Mouse (Mus musculus) cortical plate, adult 2 months (tissue): ENCODE data around the gene Diaph2.

Experiments used
- CTCF ChIP-seq: fragments of 200-500 bp; IDR thresholded peaks from 2 replicates; pipeline ENCODE4 v1.5.1; 2011; ENCODE audit warnings: mild to moderate bottlenecking, control low read depth, low read length; ENCODE audit not compliant: insufficient read depth; ENCODE audit errors: extremely low read depth
- POLR2A ChIP-seq: fragments of 200-500 bp; IDR thresholded peaks from 2 replicates; pipeline ENCODE4 v1.6.1; 2011; ENCODE audit warnings: mild to moderate bottlenecking, low read length, control low read depth; ENCODE audit not compliant: insufficient read depth; ENCODE audit errors: extremely low read depth

GRCm38 (mm10) chrX:130473133-130473532, 723.6 kb downstream of the Diaph2 start:
- TF ChIP-seq CTCF (no peak), POLR2A (no peak)
